Mouse (Mus musculus) olfactory bulb, adult 2 months (tissue): ENCODE data around the gene Ndufa7. TPM values are rescaled to one million over a fixed set of nuclear protein-coding genes. Genes with fewer than 3 reads are reported as not detected.
"Not testable (repeated sequence)": the region's sequence is repeated elsewhere in the genome, so short reads cannot be mapped to it uniquely, and the experiment has no call there.

ENCODE experiments used
- H3K27ac ChIP-seq: fragments of 200-500 bp; 2 replicates; pipeline ENCODE4 v1.5.1; 2012; ENCODE audit warnings: low read depth, low read length; ENCODE audit not compliant: insufficient read depth
- H3K4me1 ChIP-seq: fragments of 200-500 bp; 2 replicates; pipeline ENCODE4 v1.6.1; 2012; ENCODE audit warnings: low read length; ENCODE audit not compliant: control insufficient read depth, insufficient read depth
- H3K4me3 ChIP-seq: fragments of 200-500 bp; 2 replicates; pipeline ENCODE4 v1.5.1; 2012; ENCODE audit warnings: mild to moderate bottlenecking, low read depth, low read length, moderate library complexity; ENCODE audit not compliant: insufficient read depth
- CTCF ChIP-seq: fragments of 200-500 bp; IDR thresholded peaks from 2 replicates; pipeline ENCODE4 v1.5.1; 2012; ENCODE audit warnings: low read depth, mild to moderate bottlenecking, low read length, moderate library complexity; ENCODE audit not compliant: insufficient read depth
- POLR2A ChIP-seq: fragments of 200-500 bp; IDR thresholded peaks from 2 replicates; pipeline ENCODE4 v1.6.1; 2012; ENCODE audit warnings: mild to moderate bottlenecking, low read depth, low read length, moderate library complexity; ENCODE audit not compliant: insufficient read depth
- WGBS: fragments of 180-500 bp; shearing (Covaris S2); methylation state at CpG from one replicate; pipeline ENCODE4 v1.1.7; 2018; 5-methylcytosine and 5-hydroxymethylcytosine counted together
- polyA plus RNA-seq: library from polyadenylated mRNA; stranded (reverse); fragments of >200 nt; gene quantifications from 2 replicates; pipeline ENCODE4 v1.2.4, GENCODE M21; 2012; ENCODE audit warnings: low replicate concordance; ENCODE audit not compliant: missing spikeins, insufficient read depth, insufficient read length

The Ndufa7 gene
- polyA plus RNA-seq, 1 experiment, result not detected

DNA sequence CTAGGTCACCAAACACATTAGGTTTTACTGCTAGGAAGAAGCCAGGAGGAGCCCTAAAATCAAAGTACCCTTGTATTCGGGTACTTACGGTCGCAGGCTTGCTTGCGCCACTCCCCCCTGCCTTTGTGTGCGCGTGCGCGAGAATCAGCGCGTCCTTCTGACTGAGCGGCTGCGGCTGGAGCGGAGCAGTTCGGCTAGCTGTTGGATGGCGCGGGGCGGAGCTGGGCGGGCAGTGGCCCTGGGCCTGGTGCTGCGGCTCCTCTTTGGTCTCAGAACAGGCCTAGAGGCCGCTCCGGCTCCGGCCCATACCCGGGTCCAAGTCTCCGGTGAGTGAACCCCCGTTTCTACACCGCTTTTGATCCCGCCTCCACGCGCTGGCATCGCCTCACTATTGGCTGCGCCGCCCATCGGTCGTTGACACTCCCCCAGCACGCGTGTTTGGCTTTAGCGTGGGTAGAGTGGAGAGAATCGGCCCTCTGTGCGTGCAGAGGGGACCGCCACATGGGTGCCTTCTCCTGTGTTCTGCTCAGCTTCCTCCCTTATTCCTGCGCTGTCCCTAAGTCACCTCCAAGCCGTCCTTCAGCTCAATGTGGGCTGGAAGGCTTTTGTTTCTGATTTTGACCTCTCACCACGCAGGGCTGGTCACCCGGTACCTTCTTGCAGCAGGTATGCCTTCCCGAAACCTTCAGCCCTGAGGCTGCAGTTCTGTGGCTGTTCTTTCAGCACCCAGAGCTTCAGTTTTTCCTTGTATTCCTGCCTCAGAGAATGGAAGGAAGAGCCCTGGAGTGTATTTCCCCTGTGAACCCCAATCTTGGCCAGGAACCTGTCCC, 18.8 kb downstream of the Ndufa7 start, which contains the start of gene Cd320:
Gene Cd320 (plus strand): TSS at position 126 of the 830 bp plus-strand sequence.
- Histone ChIP-seq H3K4me1 (peaks cover 7% of the 10 kb centered on the region), H3K4me3 (peak within 1 kb of the TSS; percentile 78), H3K27ac (peak within 1 kb of the TSS; percentile 47; the same call in 1 of the 2 replicates)
- TF ChIP-seq CTCF (no peak), POLR2A (peak; percentile 58)
- under 1% methylated on average over 45 of the region's 45 CpGs for WGBS

- no peak overlapping the region for H3K4me3 ChIP-seq
- TF ChIP-seq CTCF (no peak), POLR2A (no peak)
- 52% methylated on average over 1 of the region's 1 CpGs for WGBS
- H3K27ac ChIP-seq, result no peak overlapping the region
- H3K4me1 ChIP-seq, result peaks cover 7% of the 10 kb centered on the region
Observed at GRCm38 (mm10) chr17:33844196-33844595, 19.8 kb downstream of the Ndufa7 start.

DNA sequence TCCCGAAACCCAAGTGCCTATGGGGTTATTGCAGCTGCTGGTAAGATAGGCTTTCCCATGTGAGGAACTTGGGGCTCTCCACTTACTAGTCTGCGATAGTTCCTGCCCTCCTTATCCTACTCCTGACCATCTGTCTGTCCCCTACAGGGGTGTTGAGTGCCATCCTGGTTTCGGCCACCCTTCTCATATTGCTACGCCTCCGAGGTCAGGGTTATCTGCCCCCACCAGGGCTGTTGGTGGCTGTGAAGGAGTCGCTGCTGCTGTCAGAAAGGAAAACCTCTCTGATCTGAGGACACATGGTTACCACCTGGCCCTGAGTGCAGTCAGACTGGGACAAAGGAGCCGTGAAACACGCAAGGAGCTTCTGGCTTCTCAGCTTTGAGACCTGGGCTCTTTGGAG, 23.8 kb downstream of the Ndufa7 start:
- no peak overlapping the region for H3K4me3 ChIP-seq
- H3K4me1 ChIP-seq, result peaks cover 7% of the 10 kb centered on the region
- WGBS, result 95% methylated on average over 8 of the region's 8 CpGs
- no peak overlapping the region for H3K27ac ChIP-seq
- no peak for TF ChIP-seq CTCF

- no peak for TF ChIP-seq POLR2A
- TF ChIP-seq CTCF, result no peak
- H3K4me3 ChIP-seq, result no peak overlapping the region
- no peaks in the 10 kb centered on the region for H3K4me1 ChIP-seq
- H3K27ac ChIP-seq, result no peak overlapping the region
- 80% methylated on average over 1 of the region's 1 CpGs for WGBS
Observed at GRCm38 (mm10) chr17:33851331-33851730, 27.0 kb downstream of the Ndufa7 start.

DNA sequence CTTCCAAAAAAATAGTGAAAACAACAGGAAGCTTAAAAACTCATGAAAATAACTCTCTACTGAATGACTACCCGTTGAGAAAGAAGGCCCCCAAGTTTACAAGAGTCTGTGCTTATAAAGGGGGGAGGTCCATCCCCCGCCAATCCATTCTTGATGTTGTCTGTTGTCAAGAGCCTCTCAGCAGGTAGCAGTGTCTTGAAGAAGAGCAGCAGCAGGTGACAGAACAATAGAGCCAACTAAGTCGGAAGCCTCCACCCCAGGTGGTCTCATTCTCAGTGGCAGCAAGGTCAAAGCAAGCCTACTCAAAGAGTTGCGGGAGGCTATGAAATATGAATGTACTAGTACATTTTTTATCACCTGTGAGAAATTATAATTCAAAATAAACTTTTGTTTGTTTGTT, 33.4 kb downstream of the Ndufa7 start:
- TF ChIP-seq POLR2A, result no peak
- Histone ChIP-seq H3K27ac (no peak overlapping the region), H3K4me1 (no peaks in the 10 kb centered on the region), H3K4me3 (no peak overlapping the region)
- WGBS, result 83% methylated on average over 4 of the region's 4 CpGs

GRCm38 (mm10) chr17:33865330-33866030, 41.1 kb downstream of the Ndufa7 start:
- Histone ChIP-seq H3K4me1 (peaks cover 3% of the 10 kb centered on the region), H3K4me3 (peak overlapping the region; percentile 12; the same call in 1 of the 2 replicates), H3K27ac (no peak overlapping the region)
- 15% methylated on average over 9 of the region's 9 CpGs for WGBS
- no peak for TF ChIP-seq POLR2A
- peak; percentile 37; the same call in 1 of the 2 replicates for TF ChIP-seq CTCF

DNA sequence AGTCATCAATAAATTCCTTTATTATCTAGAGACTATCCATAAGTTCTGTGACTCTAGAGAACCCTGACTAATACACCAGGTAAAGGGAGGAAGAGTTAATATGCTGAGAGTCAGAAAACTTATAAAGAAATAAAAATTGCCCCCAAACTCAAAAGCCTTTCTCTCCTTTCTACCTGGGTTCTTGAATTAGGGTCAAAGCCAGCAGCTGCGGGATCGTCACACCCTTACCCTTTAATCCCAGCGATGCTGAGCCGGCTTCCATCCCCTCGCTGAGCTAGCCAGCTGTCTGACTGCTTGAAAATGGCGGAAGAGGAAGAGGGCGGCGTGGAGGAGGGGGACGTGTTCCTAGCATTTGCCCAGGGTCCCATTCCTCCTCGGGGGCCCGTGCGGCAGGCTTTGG, 49.2 kb downstream of the Ndufa7 start, which contains the start of gene Gm7029:
Gene Gm7029 (plus strand): TSS at position 301 of the 400 bp plus-strand sequence.
- H3K4me1 ChIP-seq, H3K4me3 ChIP-seq, H3K27ac ChIP-seq: not testable (repeated sequence)
- 75% methylated on average over 2 of the region's 12 CpGs for WGBS

GRCm38 (mm10) chr17:33874411-33874810, 50.0 kb downstream of the Ndufa7 start:
- H3K4me1 ChIP-seq, result no peaks in the 10 kb centered on the region
- H3K27ac ChIP-seq, result no peak overlapping the region
- no peak overlapping the region for H3K4me3 ChIP-seq
- WGBS, result 89% methylated on average over 11 of the region's 11 CpGs
- TF ChIP-seq POLR2A, result no peak
- no peak for TF ChIP-seq CTCF

GRCm38 (mm10) chr17:33875797-33876196, 51.4 kb downstream of the Ndufa7 start:
- H3K4me1 ChIP-seq, H3K4me3 ChIP-seq, H3K27ac ChIP-seq: not testable (repeated sequence)
- WGBS, result 86% methylated on average over 5 of the region's 5 CpGs

DNA sequence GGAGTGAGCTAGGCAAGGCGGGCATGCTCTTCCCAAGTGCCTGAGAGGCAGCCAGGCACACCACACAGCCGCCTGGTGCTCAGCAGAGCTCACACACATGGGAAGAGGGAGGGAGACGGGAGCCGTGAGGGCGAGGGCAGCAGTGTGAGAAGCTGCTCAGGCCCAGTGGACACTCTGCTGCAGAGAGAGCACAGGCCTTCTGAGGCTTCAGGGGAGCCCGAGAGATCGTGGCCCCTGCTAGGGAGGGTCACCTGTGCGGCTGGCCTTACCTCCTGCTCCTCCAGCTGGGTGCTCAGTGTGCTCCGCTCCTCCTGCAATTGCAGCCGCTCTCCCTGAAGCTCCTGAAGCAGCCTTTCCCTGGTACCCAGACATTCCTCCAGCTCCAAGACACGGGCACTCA, 59.9 kb downstream of the Ndufa7 start:
- not testable (repeated sequence) for H3K27ac ChIP-seq, H3K4me1 ChIP-seq, H3K4me3 ChIP-seq
- WGBS, result 93% methylated on average over 10 of the region's 11 CpGs

GRCm38 (mm10) chr17:33887802-33888201, 63.4 kb downstream of the Ndufa7 start:
- H3K27ac ChIP-seq, H3K4me3 ChIP-seq, H3K4me1 ChIP-seq: not testable (repeated sequence)
- WGBS, result 68% methylated on average over 2 of the region's 2 CpGs
